Mouse (Mus musculus): ENCODE data around the gene Nrm. TPM values are rescaled to one million over a fixed set of nuclear protein-coding genes. Genes with fewer than 3 reads are reported as not detected.

Gene Nrm
- polyA plus RNA-seq, 1 experiment from 2014 or later = 47.7 TPM

- 8% methylated on average over 26 of the region's 26 CpGs for WGBS
- Histone ChIP-seq H3K4me3 (ENCODE audit: low read depth, low read length) (peak overlapping the region; percentile 57), H3K4me1 (ENCODE audit: control insufficient read depth, insufficient read depth, low read length) (peaks cover 38% of the 10 kb centered on the region), H3K36me3 (ENCODE audit: control insufficient read depth, insufficient read depth, low read length) (peaks cover 16% of the 10 kb centered on the region), H3K9ac (ENCODE audit: low read depth, low read length) (peak overlapping the region; percentile 70), H3K27ac (replicated peaks; ENCODE audit: low read depth, low read length) (peak overlapping the region; percentile 97), H3K9me3 (ENCODE audit: control insufficient read depth, low read length) (peaks cover 6% of the 10 kb centered on the region; the same call in 1 of the 2 replicates), H3K4me2 (ENCODE audit: low read depth, low read length) (peak overlapping the region; percentile 96), H3K27me3 (replicated peaks; ENCODE audit: control insufficient read depth, insufficient read depth, low read length) (no peaks in the 10 kb centered on the region)
- peak; percentile 32 for DNase-seq (ENCODE audit: low spot score)
- no peak for ATAC-seq (ENCODE audit: low read depth)
These were observed 6.1 kb downstream of the Nrm start for GRCm38 (mm10) chr17:35866911-35867890.

- H3K27ac ChIP-seq (replicated peaks; ENCODE audit: low read depth, low read length) = peak overlapping the region; percentile 73; the same call in 1 of the 2 replicates
- H3K36me3 ChIP-seq (ENCODE audit: control insufficient read depth, insufficient read depth, low read length) = peaks cover 22% of the 10 kb centered on the region
- WGBS = 22% methylated on average over 15 of the region's 17 CpGs
- DNase-seq (ENCODE audit: low spot score) (peak; percentile 21), ATAC-seq (ENCODE audit: low read depth) (no peak)
- H3K9me3 ChIP-seq (ENCODE audit: control insufficient read depth, low read length) = peaks cover 6% of the 10 kb centered on the region; the same call in 1 of the 2 replicates
- H3K4me3 ChIP-seq (ENCODE audit: low read depth, low read length) = peak overlapping the region; percentile 57
- no peaks in the 10 kb centered on the region for H3K27me3 ChIP-seq (replicated peaks; ENCODE audit: control insufficient read depth, insufficient read depth, low read length)
- peaks cover 38% of the 10 kb centered on the region for H3K4me1 ChIP-seq (ENCODE audit: control insufficient read depth, insufficient read depth, low read length)
- peak overlapping the region; percentile 70 for H3K9ac ChIP-seq (ENCODE audit: low read depth, low read length)
- peak overlapping the region; percentile 96 for H3K4me2 ChIP-seq (ENCODE audit: low read depth, low read length)
These were observed 7.2 kb downstream of the Nrm start for GRCm38 (mm10) chr17:35868165-35868820.

- no peak for DNase-seq (ENCODE audit: low spot score)
- Histone ChIP-seq H3K36me3 (ENCODE audit: control insufficient read depth, insufficient read depth, low read length) (peaks cover 27% of the 10 kb centered on the region), H3K27ac (replicated peaks; ENCODE audit: low read depth, low read length) (peak overlapping the region; percentile 73), H3K9me3 (ENCODE audit: control insufficient read depth, low read length) (peaks cover 6% of the 10 kb centered on the region; the same call in 1 of the 2 replicates), H3K4me1 (ENCODE audit: control insufficient read depth, insufficient read depth, low read length) (peaks cover 38% of the 10 kb centered on the region), H3K4me3 (ENCODE audit: low read depth, low read length) (peak overlapping the region; percentile 57), H3K9ac (ENCODE audit: low read depth, low read length) (peak overlapping the region; percentile 70), H3K4me2 (ENCODE audit: low read depth, low read length) (peak overlapping the region; percentile 96), H3K27me3 (replicated peaks; ENCODE audit: control insufficient read depth, insufficient read depth, low read length) (no peaks in the 10 kb centered on the region)
- no peak for ATAC-seq (ENCODE audit: low read depth)
- WGBS = 2% methylated on average over 7 of the region's 7 CpGs
These were observed 7.8 kb downstream of the Nrm start for GRCm38 (mm10) chr17:35868961-35869345.

GRCm38 (mm10) chr17:35869346-35870067 lies 8.4 kb downstream of the Nrm start:
- 0% methylated on average over 7 of the region's 7 CpGs for WGBS
- peak; percentile 63 for DNase-seq (ENCODE audit: low spot score)
- peaks cover 37% of the 10 kb centered on the region for H3K4me1 ChIP-seq (ENCODE audit: control insufficient read depth, insufficient read depth, low read length)

GRCm38 (mm10) chr17:35870151-35870883 lies 9.2 kb downstream of the Nrm start:
- DNase-seq (ENCODE audit: low spot score) = peak; percentile 49
- Histone ChIP-seq H3K27me3 (replicated peaks; ENCODE audit: control insufficient read depth, insufficient read depth, low read length) (no peaks in the 10 kb centered on the region), H3K4me3 (ENCODE audit: low read depth, low read length) (peak overlapping the region; percentile 57), H3K27ac (replicated peaks; ENCODE audit: low read depth, low read length) (peak overlapping the region; percentile 73), H3K36me3 (ENCODE audit: control insufficient read depth, insufficient read depth, low read length) (peaks cover 40% of the 10 kb centered on the region), H3K9ac (ENCODE audit: low read depth, low read length) (peak overlapping the region; percentile 70), H3K4me1 (ENCODE audit: control insufficient read depth, insufficient read depth, low read length) (peaks cover 30% of the 10 kb centered on the region), H3K9me3 (ENCODE audit: control insufficient read depth, low read length) (peaks cover 6% of the 10 kb centered on the region; the same call in 1 of the 2 replicates), H3K4me2 (ENCODE audit: low read depth, low read length) (peak overlapping the region; percentile 96)
- 38% methylated on average over 8 of the region's 9 CpGs for WGBS
- ATAC-seq (ENCODE audit: low read depth) = no peak

More at GRCm38 (mm10) chr17:35869346-35870067, 8.4 kb downstream of the Nrm start:
- Histone ChIP-seq H3K9ac (ENCODE audit: low read depth, low read length) (peak overlapping the region; percentile 70), H3K4me3 (ENCODE audit: low read depth, low read length) (peak overlapping the region; percentile 57), H3K36me3 (ENCODE audit: control insufficient read depth, insufficient read depth, low read length) (peaks cover 32% of the 10 kb centered on the region), H3K9me3 (ENCODE audit: control insufficient read depth, low read length) (peaks cover 6% of the 10 kb centered on the region; the same call in 1 of the 2 replicates), H3K27ac (replicated peaks; ENCODE audit: low read depth, low read length) (peak overlapping the region; percentile 73), H3K4me2 (ENCODE audit: low read depth, low read length) (peak overlapping the region; percentile 96), H3K27me3 (replicated peaks; ENCODE audit: control insufficient read depth, insufficient read depth, low read length) (no peaks in the 10 kb centered on the region)
- ATAC-seq (ENCODE audit: low read depth) = no peak

GRCm38 (mm10) chr17:35870884-35871696 lies 10.0 kb downstream of the Nrm start:
- Histone ChIP-seq H3K4me2 (ENCODE audit: low read depth, low read length) (peak overlapping the region; percentile 96), H3K27me3 (replicated peaks; ENCODE audit: control insufficient read depth, insufficient read depth, low read length) (no peaks in the 10 kb centered on the region), H3K9ac (ENCODE audit: low read depth, low read length) (0 out of 2 replicates have a peak overlapping the region, but pooled peaks have one; percentile 70), H3K27ac (replicated peaks; ENCODE audit: low read depth, low read length) (peak overlapping the region; percentile 73), H3K4me3 (ENCODE audit: low read depth, low read length) (peak overlapping the region; percentile 57), H3K4me1 (ENCODE audit: control insufficient read depth, insufficient read depth, low read length) (peaks cover 30% of the 10 kb centered on the region), H3K9me3 (ENCODE audit: control insufficient read depth, low read length) (peaks cover 6% of the 10 kb centered on the region; the same call in 1 of the 2 replicates), H3K36me3 (ENCODE audit: control insufficient read depth, insufficient read depth, low read length) (peaks cover 47% of the 10 kb centered on the region)
- ATAC-seq (ENCODE audit: low read depth) (no peak), DNase-seq (ENCODE audit: low spot score) (no peak)
- WGBS = 74% methylated on average over 8 of the region's 8 CpGs
